Mouse (Mus musculus): ENCODE measurements at regions not wholly inside any gene's neighbourhood (a gene's known extent, or its start where the extent isn't known, plus 50 kb on each side); places are given as distances from the start of the nearest gene placed in this dataset.

GRCm38 (mm10) chr7:129689464-129689863 lies 97.8 kb downstream of the Wdr11 start:
- no peak for TF ChIP-seq POLR2A (IDR thresholded peaks at IDR 0.05; ENCODE audit: insufficient read depth, low read depth, low read length)
- TF ChIP-seq CTCF (IDR thresholded peaks at IDR 0.05; ENCODE audit: insufficient read depth, low read depth, low read length): no peak

All from olfactory bulb, adult 2 months (tissue).